Mouse (Mus musculus) kidney, postnatal 10 days (tissue): ENCODE data around the gene Lcn5.

ENCODE experiments used
- DNase-seq: peaks from one replicate; pipeline ENCODE4 v3.0.0; 2021; ENCODE audit warnings: mixed read lengths

The Lcn5 gene

DNA sequence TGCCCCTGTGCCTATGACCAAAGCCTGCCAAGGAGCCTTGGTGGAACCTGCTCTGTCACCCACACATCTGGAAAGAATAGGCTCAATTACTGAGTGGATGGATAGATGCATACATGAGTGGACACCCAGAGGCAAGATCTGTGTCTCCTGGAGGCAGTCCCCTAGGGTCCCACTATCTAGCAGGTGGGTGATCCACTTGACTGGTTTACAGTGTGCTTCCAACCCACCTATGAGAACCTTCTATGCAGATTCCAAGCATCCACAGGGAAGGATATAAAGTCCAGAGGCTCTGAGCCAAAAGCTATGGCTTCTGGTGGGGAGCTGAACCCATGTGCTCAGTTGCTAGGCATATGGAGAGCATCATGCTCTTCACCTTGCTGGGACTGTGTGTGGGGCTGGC lies at the start of gene Lcn5:
Gene Lcn5 (plus strand): TSS at position 301 of the 400 bp plus-strand sequence.
- DNase-seq = no peak

DNA sequence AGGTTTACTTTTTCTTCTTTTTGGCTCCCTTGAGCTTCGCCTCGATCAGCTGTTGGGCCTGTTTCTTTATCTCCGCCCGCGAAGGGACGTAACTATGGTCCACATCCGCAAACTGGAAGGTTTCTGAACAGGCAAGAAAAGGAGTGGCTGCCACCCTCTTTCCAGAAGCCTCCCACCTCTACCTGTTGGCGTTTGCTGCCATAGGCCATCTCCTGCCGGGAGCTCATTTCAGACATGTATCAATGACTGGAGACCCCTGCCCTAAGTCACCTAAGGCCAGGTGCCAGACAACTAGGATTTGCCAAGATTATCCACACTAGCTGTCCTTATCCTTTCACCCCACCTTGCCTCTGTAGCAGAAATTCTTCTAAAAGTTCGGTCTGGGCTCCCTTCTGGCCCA lies 49.1 kb upstream of the Lcn5 start:
- no peak for DNase-seq

DNA sequence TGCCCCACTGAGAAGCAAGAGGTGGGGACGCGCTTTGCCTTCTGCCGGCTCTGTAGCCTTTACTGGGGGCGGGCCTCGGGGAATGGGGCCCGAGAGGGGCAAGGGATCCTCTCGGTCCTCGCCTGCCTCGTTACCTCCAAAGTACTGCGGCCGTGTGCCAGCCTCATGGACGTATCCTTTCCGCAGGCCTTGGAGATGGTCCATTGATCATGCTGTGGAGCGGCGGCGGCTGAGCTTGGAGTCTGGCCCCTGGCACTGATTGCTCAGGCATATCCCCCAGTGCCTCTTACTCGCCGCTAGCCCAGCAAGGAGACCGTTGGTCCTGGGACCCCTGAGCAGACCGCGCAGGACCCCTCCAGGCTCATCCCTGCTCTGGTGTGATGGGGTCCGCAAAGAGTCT lies 41.4 kb upstream of the Lcn5 start:
- DNase-seq = no peak

DNA sequence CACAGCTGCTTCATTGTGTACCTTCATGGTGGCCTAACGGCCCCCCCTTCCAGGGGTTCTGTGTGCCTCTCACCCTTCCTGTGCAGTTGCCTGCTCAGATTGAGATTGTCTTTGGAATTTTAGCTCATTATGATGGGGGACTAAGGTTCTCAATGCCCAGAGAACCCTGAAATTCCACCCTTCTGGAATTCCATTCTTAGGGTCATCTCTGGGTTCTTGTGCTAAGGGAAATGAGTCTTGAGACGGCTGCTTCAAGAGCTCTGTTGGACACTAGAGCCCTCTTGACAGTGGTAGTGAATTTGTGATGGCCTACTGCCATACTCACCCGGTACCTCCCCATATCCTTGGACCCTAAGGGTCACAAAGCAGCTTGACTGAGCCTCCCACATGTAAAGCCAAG lies 40.2 kb upstream of the Lcn5 start, which contains the start of gene Ccdc183:
Gene Ccdc183 (minus strand): TSS at position 101 of the 400 bp plus-strand sequence.
- DNase-seq = no peak

DNA sequence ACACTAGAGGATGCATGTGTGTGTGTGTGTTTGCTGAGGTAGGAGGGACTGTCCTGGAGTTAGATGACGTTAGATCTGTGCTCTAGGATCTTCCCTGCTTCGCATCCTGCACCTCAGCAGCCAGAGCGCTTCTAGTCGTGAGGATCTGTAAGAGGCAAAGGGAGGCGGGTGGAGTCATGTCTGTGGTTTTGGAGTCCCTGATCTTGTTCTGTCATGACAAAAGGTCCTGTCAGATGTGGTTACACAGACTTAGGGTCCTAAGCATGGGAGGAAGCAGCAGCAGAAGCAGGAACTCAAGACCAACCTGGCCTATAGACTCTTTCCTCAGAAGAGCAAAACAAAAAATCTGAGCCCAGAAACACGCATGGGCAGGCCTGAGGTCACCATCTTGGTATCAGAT lies 37.4 kb upstream of the Lcn5 start:
- DNase-seq = no peak

DNA sequence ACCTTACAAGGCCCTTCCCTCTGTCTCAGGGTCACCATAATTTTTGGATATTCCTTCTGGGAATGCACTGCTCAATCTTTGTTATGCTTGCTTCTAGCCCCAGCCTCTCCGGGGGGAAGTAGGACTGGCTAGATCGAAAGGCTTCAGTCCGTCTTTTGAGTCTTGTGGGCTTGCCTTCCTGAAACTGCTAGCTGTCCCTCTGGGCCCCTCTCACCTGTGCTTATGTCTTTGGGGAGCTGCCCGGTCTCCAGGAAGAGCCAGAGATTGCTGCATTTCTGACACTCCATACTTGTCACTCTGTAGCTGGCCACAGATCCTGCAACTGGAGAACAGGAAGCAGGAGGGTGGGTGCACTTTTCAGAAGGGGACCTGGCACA lies 36.9 kb upstream of the Lcn5 start:
- DNase-seq = no peak

DNA sequence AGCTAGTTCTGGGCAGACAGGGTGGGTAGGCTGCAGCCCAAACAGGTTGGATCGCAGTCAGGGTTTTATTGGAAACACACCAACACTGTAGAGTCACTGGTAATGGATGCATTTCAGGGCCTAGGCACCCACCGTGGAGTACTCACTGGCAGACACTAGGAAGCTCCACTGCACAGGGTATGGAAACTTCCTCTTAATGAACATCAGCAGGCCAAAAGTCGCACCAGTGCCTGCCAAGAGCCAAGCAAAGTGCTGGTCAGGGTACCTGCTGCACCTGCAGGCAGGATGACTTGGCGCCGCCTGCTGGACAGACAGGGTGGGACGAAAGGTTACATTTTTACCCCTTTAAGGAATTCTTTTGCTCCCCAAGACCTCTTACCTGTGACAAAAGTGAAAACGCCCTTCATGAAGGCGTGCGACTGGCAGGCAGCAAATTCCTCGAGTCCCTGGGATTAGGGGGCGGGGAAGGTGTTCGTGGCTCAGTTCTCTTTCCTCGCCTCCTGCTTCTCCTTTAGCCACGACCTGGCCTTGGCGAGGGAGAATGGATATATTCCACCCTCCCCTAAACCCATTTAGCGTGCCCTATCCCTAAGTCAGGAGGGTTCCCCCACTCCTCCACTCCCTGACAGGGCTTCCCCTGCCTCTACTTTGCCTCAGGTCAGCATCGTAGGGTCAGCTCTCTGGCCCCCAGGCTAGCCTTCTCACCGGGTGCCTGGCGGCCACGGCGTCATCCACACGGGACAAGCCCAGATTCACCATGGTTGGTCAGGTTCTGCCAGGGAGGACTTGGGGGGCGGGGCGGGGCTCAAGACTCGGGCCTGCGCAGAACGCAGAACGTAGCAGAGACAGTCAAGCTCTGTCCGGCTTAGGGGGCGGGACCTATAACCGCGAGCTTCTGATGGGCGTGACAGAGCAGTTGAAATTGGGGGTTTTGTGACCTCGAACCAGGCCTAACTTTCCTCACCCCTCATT lies 36.2 kb upstream of the Lcn5 start, which contains the start of gene Tmem141:
Gene Tmem141 (minus strand): TSS at position 777 of the 972 bp plus-strand sequence.
- peak; percentile 95 for DNase-seq

DNA sequence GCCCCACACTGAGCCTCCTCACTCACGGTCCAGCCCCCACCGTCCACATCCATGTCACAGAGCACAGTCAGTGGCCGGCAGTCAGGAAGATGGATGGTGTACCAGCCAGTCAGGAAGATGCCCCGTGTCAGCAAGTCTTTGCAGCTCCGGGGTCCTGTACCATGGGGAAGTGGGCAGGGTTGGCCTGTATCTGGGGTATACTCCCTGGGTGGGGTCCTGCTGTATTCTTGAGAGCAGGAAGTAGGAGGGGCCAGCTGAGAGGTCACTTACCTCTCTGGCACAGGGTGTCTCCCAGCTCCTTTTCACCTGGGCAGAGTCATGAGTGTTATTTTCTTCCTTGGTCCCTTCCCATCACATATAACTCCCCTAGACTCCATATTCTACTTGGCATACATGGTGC lies 31.8 kb upstream of the Lcn5 start:
- DNase-seq = no peak

DNA sequence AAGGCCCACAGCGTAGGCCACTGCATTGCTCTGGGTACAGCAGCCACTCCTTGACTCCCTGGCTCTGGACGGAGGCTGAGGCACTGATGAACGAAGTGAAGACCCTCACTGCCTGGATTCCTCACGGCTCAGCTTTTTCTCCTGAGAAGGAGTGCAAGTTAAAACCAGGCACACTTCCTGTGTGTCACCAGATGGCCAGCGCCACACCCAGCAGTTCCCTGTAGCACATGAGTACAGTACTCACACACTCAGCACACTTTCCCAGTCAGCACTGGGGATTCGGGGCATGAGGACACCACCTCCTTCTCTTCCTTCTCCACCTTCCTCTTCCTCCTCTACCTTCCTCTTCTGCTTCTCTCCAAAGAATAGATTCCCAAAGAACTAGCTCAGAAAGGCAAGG lies 29.9 kb upstream of the Lcn5 start, which contains the start of gene Fcna:
Gene Fcna (minus strand): TSS at position 220 of the 400 bp plus-strand sequence.
- DNase-seq = no peak

DNA sequence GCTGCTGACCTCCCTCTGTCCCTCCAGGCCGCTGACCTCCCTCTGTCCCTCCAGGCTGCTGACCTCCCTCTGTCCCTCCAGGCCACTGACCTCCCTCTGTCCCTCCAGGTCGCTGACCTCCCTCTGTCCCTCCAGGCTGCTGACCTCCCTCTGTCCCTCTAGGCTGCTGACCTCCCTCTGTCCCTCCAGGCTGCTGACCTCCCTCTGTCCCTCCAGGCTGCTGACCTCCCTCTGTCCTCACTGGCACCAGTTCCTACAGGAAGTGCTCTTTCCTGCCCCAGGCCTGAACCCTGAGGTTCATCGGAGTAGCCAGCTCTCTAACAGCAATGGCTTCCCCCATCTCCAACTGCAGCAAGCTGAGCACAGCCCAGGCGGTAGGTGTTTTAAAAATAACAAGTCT lies 29.0 kb upstream of the Lcn5 start:
- peak; percentile 53 for DNase-seq

DNA sequence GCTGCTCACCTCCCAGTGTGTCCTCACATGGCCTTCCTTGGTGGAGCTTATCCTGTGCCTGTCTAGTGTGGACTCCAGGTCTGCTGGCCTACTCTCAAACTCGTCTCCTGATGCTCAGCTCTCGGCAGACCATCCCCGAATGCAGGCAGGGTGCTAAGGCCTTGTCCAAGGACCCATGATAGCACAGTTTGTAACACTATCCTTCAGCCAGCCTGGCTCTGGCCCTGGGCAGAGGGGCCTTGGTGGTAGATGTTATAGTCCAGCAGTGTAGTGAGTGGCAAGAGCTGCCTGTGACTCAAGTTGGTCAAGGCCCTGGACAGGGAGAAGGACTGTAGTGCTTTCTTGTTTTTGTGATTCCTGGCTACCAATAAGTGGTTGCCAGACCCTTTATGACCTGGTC lies 24.1 kb upstream of the Lcn5 start:
- no peak for DNase-seq

DNA sequence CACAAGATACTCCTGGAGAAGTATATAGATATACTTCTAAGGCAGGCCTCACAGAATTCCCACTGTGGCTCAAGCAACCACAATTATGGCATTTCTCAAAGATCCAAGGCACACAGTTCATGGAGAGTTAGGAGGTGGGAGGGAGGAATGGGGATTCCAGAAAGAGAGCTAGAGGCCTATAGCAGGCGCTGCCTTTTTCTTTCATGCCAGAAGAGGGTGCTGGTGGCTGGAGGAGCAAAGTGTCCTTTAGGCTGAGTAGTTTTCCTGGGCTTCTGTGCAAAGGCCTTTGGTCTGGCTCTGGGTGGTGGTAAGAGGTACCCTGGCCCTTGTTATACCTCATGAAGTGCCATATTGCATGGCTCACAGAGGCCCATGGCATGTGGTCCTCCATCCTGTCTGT lies 23.7 kb upstream of the Lcn5 start:
- DNase-seq = no peak

DNA sequence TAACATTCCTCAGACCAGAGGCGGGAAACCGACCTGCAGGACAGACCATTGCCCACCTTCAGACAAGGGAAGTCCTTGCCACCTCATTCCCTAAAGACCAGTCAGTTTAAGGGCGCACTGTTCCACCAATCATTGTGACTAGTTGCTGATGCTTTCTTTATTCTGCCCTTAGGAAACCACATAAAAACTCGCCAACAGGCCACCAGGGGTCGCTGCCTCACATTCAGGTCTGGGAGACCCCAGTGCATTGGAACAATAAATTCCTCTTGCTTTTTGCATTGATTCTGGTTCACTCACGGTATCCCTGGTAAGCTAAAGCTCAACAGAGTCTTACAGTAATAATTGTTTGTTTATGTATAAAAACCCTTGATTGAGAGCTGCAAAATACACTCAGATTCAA lies 17.9 kb upstream of the Lcn5 start:
- DNase-seq = peak; percentile 65

DNA sequence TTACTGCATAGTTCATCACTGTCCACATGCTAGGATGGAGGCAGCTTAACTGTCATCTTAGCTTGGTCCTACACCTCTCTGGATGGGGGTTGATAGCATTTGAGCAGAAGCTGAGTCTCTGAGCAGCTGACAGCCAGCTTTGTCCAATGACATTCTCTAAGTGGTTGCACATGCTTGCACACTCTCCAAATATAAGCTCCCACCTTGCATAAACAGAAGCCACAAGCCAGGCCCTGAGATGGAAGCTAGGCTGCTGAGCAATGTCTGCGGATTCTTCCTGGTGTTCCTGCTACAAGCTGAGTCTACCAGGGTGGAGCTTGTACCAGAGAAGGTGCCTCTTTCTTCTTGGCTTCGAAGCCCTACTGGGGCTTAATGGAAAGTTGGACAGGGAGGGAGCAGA lies 4.8 kb upstream of the Lcn5 start, which contains the start of gene Lcn8:
Gene Lcn8 (plus strand): TSS at position 219 of the 400 bp plus-strand sequence.
- DNase-seq = no peak

DNA sequence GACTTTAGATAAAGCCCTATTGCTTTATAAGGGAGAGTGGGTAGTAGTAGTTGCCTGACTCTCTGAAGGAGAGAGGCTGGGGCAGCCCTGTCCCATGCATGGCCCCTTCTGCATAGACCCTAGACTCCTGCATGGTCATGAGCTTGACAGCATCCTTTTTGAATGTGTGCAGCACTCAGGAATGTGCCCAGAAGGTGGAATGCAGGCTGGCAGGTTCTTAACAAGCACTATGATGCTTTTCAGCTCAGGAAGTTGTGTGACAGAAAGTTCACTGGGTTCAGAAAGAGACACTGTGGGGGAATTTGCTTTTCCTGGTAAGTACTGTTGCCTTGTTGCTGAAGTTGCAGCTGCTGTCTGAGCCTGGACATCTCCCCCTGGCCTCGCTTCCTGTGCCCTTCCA lies 3.2 kb upstream of the Lcn5 start:
- DNase-seq = no peak

DNA sequence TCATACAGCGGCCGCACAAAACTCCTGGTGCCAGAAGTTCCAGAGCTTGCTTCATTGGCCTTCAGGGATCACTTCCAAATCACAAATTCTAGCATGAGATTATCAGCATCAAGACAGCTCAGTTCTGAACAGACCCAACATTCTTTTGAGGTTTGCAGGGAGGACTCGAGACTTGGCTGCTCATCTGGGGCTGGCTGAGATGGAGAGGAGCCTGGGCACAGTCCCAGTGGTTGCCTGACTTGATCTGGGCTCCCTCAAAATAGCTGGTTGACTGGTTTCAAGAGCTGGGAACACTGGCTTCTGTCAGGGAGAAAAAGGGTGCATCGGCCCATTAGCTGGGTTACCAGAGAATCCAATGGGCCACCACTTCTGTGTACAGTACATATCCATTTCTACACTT lies 1.1 kb upstream of the Lcn5 start:
- DNase-seq = no peak

DNA sequence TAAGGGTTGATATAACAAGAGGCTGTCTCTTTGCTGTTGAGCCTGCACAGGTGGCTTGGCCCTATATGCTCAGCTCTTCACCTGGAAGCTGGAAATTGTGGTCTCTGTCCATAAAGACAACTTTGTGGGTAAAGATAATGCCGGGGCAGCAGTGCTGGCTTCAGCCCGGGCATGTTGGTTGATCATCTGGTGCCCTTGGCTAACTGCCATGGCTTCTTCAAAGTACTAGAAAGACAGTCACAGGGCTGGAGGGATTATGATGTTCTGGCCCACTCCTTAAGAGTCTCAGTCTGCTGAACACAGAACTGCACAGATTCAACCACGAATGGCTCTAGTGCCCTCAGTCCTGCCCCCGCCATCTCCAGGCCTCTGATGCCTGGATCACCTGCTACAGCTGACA lies 506 bp upstream of the Lcn5 start:
- DNase-seq = no peak

DNA sequence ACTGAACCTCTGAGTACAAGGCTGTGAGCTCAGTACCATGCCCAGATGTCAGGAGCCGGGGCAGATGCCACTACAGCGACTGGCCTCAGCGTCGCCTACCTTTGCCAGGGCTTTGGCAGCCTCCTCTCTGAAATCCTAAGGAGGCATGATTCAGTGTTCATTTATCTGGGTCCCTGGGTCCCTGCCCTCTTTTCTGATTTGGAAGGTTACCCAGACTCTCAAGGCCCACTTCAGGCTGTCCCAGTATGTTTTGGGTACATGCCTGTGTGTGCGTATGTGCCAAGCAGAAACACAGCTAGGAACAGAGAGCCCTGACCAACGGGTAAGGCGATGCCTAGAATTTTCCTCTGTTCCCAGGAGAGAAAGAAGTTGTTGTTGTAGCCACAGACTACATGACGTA lies 2.5 kb downstream of the Lcn5 start:
- no peak for DNase-seq

DNA sequence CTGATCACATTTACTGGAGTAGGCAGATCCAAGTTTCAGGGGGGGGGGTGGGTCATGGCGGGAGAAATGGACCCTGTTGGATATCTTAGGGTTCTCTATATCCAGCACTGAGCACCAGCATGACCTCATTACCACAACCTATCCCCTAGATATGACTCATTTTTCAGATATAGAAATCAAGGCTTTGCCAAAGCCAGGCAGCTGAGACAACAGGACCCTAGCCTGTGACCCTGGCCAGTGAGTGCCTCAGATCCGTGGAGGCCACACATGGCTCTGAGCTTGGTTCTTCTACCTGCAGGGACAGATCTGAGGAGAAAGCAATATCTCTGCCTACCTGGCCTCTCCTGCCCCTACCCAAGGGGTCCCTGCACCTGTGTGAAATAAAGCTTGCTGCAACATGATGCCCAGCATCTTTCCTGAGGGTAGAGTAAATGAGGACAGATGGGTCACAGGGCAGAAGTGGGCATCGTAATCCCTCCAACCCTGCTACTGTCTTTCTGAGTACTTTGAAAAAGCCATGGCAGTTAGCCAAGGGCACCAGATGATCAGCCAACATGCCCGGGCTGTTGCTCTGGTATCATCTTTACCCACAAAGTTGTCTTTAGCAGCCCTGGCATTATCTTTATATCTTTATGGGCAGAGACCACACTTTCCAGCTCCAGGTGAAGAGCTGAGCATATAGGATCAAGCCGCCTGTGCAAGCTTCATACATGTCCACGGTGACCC lies 3.7 kb downstream of the Lcn5 start:
- DNase-seq = no peak

DNA sequence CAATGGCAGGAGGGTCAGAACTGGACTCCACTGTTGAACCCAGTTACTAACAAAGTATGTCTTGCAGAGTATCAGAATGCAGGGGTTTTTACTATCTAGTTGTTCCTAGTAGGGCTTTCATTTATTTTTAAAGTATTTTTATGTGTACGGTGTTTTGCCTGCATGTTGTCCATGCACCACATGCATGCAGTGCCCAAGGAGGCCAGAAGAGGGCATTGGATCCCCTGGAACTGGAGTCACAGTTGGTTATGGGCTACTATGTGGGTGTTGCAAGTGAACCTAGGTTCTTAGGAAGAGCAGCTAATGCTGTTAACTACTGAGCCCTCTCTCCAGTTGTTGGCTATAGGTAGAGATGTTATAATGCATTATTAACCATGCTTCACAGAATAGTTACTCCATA lies 5.8 kb downstream of the Lcn5 start:
- DNase-seq = peak; percentile 71

DNA sequence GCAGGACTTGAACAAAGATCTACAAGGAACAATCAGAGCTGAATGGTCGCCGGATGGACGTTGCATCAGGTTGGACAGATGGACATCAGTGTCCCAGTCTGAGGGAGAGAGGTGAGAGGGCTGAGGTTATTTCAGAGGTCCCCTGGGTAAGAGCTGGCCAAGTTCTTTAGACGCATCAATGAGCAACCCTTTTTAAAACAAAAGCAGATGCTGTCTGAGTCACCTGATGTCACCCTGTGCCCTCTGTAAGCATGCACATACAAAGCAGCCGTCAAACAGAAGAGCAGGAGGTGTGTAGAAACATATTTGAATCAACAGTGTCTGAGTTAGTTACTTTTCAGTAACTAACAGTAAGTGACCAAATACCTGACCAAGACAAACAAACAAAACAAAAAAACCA lies 6.4 kb downstream of the Lcn5 start:
- DNase-seq = no peak

DNA sequence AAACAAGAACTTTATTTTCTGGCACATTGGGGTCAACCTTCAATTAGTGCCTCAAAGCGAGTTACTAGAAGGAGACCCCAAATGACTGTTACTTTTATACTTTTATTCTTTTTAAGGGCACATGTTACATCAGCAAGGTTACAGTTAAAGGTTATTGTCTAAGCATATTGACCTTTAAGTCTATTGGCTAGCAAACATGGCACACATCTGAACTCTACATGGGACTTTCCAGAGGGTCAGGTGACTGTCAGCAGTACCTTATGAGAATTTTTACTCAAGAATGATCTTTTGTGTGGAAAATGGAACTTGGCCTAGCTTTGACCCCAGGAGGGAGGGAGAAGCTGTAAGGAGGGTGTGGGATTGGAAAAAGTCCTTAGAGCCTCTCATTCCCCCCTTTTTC lies 8.8 kb downstream of the Lcn5 start:
- DNase-seq = no peak

DNA sequence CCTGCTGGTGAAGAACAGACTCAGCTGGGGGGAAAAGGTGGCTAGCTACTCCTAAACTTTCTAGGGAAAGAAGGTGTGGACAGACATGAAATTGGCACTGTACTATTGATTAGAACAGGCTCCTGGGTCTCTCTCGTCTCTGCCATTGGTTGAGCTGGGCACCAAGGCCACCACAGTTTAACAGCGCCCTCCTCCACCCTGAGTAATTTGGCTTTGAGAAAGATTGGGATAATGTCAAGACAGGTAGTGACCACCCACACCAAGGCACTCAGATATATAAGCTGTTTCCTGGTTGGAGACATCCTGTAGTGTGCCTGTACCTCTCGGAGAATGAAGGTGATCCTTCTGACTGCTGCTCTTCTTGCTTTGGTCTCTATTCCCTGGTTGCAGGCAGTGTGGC lies 18.7 kb downstream of the Lcn5 start, which contains the start of gene Lcn6:
Gene Lcn6 (plus strand): TSS at position 301 of the 400 bp plus-strand sequence.
- DNase-seq = no peak

DNA sequence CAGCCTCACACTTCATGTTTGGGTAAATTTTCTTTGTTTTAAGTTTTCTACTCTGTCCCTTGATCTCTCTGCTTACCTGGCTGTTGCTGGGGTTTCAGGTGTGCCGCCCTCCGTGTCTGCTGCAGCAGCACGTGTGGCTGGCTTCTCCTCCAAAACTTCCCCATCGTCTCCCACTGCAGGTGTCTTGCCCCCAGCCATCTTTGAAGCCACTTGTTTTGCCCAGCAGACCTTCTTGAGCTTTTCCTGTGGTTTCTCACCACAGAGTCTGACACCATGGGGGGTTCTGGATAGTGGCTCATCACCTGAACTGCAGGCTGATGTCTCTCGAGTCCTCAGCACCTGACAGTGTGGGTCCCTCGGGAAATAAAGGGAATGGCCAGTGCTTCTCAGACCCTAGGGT lies 21.8 kb downstream of the Lcn5 start:
- no peak for DNase-seq
